Mouse (Mus musculus): ENCODE measurements around the gene Pik3c2b.

DNA sequence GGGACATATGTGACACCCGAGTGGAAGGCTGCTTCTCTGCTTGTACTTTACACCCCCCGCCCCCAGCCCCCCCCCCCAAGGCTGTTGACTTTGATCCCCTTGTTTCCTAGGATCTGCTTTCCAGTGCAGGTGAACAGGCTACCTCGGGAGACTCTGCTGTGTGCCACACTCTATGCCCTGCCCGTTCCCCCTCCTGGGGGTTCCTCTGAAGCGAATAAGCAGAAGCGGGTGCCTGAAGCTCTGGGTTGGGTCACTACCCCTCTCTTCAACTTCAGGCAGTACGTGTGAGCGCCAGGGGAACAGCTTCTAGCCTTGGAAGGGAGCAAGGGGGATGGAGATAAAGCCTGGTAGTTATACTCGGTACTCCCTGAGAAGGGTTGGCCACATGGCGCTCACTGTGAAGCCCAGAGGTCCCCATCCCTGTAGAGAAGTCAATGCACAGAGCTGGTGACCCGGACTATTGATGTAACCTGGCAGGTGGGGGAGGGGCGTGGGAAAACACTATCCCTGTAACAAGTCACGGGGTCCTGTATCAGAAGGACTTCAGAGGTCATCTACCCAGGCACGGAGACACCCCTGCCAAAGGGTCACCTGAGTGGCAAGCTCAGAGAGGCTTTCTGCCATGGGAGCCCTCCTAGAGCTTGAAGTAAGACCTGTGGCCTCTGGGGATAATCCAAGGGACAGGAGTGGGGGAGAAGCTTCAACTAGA is 39.4 kb downstream of the Pik3c2b start:
- TF ChIP-seq CTCF (IDR thresholded peaks at IDR 0.05; ENCODE audit: low read depth) (no peak), EP300 (IDR thresholded peaks at IDR 0.05; ENCODE audit: low read depth) (no peak)
